Mouse (Mus musculus) Patski (cell line): ENCODE results near the gene Klk15. TPM values are rescaled to one million over a fixed set of nuclear protein-coding genes. Genes with fewer than 3 reads are reported as not detected.

Experiments used
- ATAC-seq: fragments of 100-300 bp; one replicate; pipeline ENCODE4 v1.8.0; 2021
- CTCF ChIA-PET: fragments of 350-600 bp; sonication (Branson Sonifier 250); formaldehyde crosslinking; loops from one replicate; lab custom pipeline; 2022; ENCODE audit warnings: inconsistent platforms; lab: Charles Lee
- POLR2A ChIA-PET: fragments of 350-600 bp; sonication (Branson Sonifier 250); formaldehyde crosslinking; loops from one replicate; lab custom pipeline; 2022; ENCODE audit warnings: antibody characterized with exemption, inconsistent platforms; lab: Charles Lee
- DNase-seq: peaks from one replicate; pipeline ENCODE4 v3.0.0-alpha.2; 2011; ENCODE audit warnings: low read depth, low spot score
- H3K27me3 ChIP-seq: fragments of 371-371 bp; one replicate; pipeline ENCODE4 v1.5.1; 2021
- CTCF ChIP-seq: fragments of 100-300 bp; IDR thresholded peaks from one replicate; pipeline ENCODE4 v1.5.1; 2021
- in situ Hi-C: fragments of 300-500 bp; cut with MboI; formaldehyde crosslinking; loops from 3 replicates; pipeline ENCODE4 v1.11.1; 2018; ENCODE audit warnings: low pct_unique_long_range_greater_than_20kb, mixed read lengths
- polyA plus RNA-seq: library from polyadenylated mRNA; unstranded; gene quantifications from one replicate; pipeline ENCODE4 v1.2.3, GENCODE M21; 2021

The Klk15 gene
- polyA plus RNA-seq, 1 experiment from 2014 or later: not detected

DNA sequence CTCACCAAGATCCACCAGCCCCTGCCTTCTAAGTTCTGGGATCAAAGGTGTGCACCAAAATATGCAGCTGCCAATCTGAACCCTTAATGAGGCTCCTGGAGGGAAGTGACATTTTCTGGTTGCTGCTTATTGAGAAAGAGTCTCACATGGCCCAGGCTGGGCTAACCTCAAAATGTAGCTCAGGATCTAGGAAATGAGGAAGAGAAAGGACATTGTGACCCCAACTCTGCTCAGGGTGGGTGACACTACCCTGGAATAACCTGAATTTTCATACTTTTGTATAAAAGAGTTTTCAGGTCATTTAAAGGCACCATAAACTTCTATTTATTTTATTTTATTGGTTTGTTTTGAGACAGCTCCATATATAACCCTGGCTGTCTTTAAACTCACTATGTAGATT lies 52.1 kb downstream of the Klk15 start:
- H3K27me3 ChIP-seq: no peaks in the 10 kb centered on the region
- ChIA-PET CTCF (no interaction called here), POLR2A (no interaction called here)
- no peak for TF ChIP-seq CTCF
- in situ Hi-C loops: no loop called here
- ATAC-seq: no peak
- no peak for DNase-seq

Other genes with a start within 250 kb of the Klk15 start
- gene Klk14, start 243.3 kb upstream of the Klk15 start, polyA plus RNA-seq: not detected
- not detected for gene Klk13, start 221.2 kb upstream of the Klk15 start, polyA plus RNA-seq
- not detected for gene Klk12, start 164.8 kb upstream of the Klk15 start, polyA plus RNA-seq
- not detected for gene Klk11, start 159.1 kb upstream of the Klk15 start, polyA plus RNA-seq
- not detected for gene Klk10, start 152.7 kb upstream of the Klk15 start, polyA plus RNA-seq
- not detected for gene Klk9, start 141.8 kb upstream of the Klk15 start, polyA plus RNA-seq
- gene Klk8, start 136.2 kb upstream of the Klk15 start, polyA plus RNA-seq: not detected
- not detected for gene Klk7, start 122.4 kb upstream of the Klk15 start, polyA plus RNA-seq
- not detected for gene Klk6, start 109.2 kb upstream of the Klk15 start, polyA plus RNA-seq
- gene Klk5, start 91.8 kb upstream of the Klk15 start, polyA plus RNA-seq: not detected
- gene Klk4, start 52.6 kb upstream of the Klk15 start, polyA plus RNA-seq: not detected
- gene Klk1b8, start 16.9 kb downstream of the Klk15 start, polyA plus RNA-seq: not detected
- not detected for gene Klk1b1, start 33.0 kb downstream of the Klk15 start, polyA plus RNA-seq
- gene Klk1b9, start 42.3 kb downstream of the Klk15 start, polyA plus RNA-seq: not detected
- not detected for gene Klk1b11, start 62.1 kb downstream of the Klk15 start, polyA plus RNA-seq
- not detected for gene Klk1b26, start 78.4 kb downstream of the Klk15 start, polyA plus RNA-seq
- not detected for gene Klk1b27, start 118.5 kb downstream of the Klk15 start, polyA plus RNA-seq
- gene Klk1b21, start 168.6 kb downstream of the Klk15 start, polyA plus RNA-seq: not detected
- not detected for gene Klk1b22, start 178.9 kb downstream of the Klk15 start, polyA plus RNA-seq
- gene Klk1b16, start 203.0 kb downstream of the Klk15 start, polyA plus RNA-seq: not detected